Mouse (Mus musculus): ENCODE results near the gene Gmeb2. TPM values are rescaled to one million over a fixed set of nuclear protein-coding genes. Genes with fewer than 3 reads are reported as not detected.

Gene Gmeb2
- polyA plus RNA-seq, 1 experiment = 1.5 TPM

DNA sequence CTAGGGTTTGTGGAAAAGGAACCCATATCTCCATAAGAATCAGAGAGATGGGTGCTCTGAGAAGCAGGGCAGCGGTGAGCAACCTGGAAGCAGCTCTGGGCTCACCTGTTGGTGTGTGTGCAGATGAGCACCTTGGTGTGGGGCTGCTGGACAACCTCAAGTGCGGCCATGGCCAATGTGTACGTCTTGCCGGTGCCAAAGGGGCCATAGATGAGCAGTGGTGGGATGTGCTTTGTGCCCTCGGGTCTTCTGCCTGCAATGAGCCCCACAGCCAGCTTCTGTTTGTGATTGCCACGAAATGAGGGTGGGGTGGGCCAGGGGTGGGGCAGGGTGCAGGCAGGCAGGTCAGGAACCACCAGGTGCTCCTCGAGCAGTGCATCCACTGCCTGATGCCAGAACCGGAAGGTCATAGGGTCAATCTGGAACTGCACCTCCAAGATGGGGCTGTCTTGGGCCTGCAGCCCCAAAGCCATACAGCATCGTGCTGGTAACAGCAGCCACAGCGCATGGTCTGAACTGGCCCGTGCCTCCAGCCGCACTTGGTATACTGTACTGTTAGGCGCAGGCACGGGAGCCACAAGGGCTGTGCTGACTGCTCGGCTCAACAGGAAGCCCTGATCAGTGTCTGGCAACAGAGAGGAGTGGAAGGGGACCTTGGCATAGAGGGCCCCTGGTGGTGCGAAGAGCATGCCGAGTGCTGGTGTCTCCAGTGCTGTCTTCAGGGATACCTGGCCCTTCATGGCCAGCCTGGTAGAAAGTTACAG lies 50.4 kb downstream of the Gmeb2 start:
- TF ChIP-seq TAL1 (IDR thresholded peaks at IDR 0.05; ENCODE audit: low read length) (no peak), GATA1 (IDR thresholded peaks at IDR 0.05; ENCODE audit: low read length) (no peak)
- peaks cover 31% of the 10 kb centered on the region for H3K4me1 ChIP-seq (ENCODE audit: control insufficient read depth)
- H3K4me3 ChIP-seq (replicated peaks) = no peak overlapping the region
- H3K27me3 ChIP-seq (ENCODE audit: control insufficient read depth) = no peaks in the 10 kb centered on the region
- H3K36me3 ChIP-seq (ENCODE audit: control insufficient read depth) = peaks cover 78% of the 10 kb centered on the region
- H3K9me3 ChIP-seq (ENCODE audit: control insufficient read depth, low read length) = no peaks in the 10 kb centered on the region

DNA sequence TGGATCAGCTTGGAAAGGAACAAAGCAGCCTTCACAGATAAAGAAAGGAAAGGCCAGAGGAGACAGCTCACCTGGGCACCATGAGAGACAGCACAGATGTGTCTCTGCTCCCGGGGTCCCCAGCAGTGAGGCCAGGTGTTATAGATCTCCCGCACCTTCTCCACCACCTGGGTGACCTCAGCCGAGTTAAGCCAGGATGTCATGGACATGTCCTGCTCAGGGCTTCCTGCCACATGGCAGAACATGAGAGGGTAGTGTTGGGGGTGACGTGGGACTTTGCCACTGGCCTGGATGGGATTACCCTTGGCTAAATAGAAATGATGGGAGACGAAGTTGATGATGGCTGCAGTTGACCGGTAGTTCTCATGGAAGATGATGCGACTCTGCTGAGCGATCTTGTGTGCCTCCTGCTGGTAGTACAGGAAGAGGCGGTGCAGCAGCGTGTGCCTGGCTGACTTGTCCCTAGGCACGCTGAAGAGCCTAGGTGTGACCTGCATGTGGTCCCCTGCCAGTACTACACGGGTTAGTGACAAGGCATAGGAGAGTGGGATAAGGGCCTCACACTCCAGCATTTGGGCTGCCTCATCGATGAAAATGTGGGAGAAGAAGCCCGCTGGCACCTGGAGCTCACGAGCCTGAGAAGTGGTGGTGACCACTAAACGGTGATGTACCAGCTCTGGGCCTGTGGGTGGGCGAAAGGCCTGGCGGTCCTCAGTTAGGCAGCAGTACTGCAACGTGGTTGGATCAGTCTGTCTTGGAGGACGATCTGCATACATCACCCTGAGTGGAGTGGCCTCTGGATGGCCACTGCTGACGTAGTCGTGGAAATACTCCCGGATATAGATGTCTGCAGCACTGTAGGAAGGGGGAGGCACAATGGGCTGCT lies 51.9 kb downstream of the Gmeb2 start:
- peaks cover 91% of the 10 kb centered on the region for H3K36me3 ChIP-seq (ENCODE audit: control insufficient read depth)
- H3K27me3 ChIP-seq (ENCODE audit: control insufficient read depth) = no peaks in the 10 kb centered on the region
- TF ChIP-seq TAL1 (IDR thresholded peaks at IDR 0.05; ENCODE audit: low read length) = no peak
- no peak for TF ChIP-seq GATA1 (IDR thresholded peaks at IDR 0.05; ENCODE audit: low read length)
- no peak overlapping the region for H3K4me3 ChIP-seq (replicated peaks)
- H3K4me1 ChIP-seq (ENCODE audit: control insufficient read depth) = peaks cover 16% of the 10 kb centered on the region
- no peaks in the 10 kb centered on the region for H3K9me3 ChIP-seq (ENCODE audit: control insufficient read depth, low read length)

DNA sequence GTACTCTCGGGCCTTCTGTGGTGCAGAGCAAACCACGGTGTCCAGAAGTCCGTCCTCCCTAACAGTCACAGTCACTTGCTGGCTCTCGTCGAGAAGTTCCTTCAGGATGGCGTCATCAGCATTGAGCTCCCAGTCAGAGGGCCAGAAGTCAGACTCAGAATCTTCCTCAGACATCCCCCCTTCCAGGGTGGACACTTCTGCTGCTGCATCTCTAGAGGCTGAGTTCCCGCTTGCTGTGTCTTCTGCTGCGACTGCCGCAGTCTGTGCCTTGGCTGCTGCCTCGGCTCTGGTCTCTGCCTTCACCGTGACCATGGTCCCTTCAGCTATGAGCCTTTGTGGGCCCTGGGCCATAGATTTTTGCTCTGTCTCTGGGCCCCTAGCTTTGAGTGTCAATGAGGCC lies 53.2 kb downstream of the Gmeb2 start:
- Histone ChIP-seq H3K4me1 (ENCODE audit: control insufficient read depth) (peaks cover 7% of the 10 kb centered on the region), H3K4me3 (replicated peaks) (no peak overlapping the region), H3K36me3 (ENCODE audit: control insufficient read depth) (peaks cover 91% of the 10 kb centered on the region), H3K9me3 (ENCODE audit: control insufficient read depth, low read length) (no peaks in the 10 kb centered on the region), H3K27me3 (ENCODE audit: control insufficient read depth) (no peaks in the 10 kb centered on the region)
- no peak for TF ChIP-seq TAL1 (IDR thresholded peaks at IDR 0.05; ENCODE audit: low read length)
- no peak for TF ChIP-seq GATA1 (IDR thresholded peaks at IDR 0.05; ENCODE audit: low read length)

DNA sequence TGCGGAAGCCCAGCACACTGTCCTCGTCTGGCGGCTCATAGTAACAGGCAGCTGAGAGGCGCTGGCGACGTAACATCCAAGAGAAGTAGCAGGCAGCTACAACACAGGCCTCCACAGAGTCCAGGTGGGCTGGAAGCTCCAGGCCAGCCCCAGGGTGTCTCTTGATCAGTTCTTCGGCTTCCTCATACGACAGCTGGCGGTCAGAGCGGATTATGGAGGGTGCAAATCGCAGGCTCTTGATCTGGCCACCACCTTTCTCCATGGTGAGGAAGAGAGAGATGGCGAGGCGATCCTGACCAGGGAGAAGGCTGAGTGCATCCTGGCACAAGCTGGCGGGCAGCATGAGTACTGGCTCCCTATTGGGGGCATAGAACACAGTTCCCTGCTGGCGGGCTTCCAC lies 54.4 kb downstream of the Gmeb2 start:
- H3K9me3 ChIP-seq (ENCODE audit: control insufficient read depth, low read length) = no peaks in the 10 kb centered on the region
- peaks cover 93% of the 10 kb centered on the region for H3K36me3 ChIP-seq (ENCODE audit: control insufficient read depth)
- TF ChIP-seq TAL1 (IDR thresholded peaks at IDR 0.05; ENCODE audit: low read length) (no peak), GATA1 (IDR thresholded peaks at IDR 0.05; ENCODE audit: low read length) (no peak)
- peaks cover 4% of the 10 kb centered on the region; the same call in 1 of the 2 replicates for H3K4me1 ChIP-seq (ENCODE audit: control insufficient read depth)
- H3K4me3 ChIP-seq (replicated peaks) = no peak overlapping the region
- no peaks in the 10 kb centered on the region for H3K27me3 ChIP-seq (ENCODE audit: control insufficient read depth)

DNA sequence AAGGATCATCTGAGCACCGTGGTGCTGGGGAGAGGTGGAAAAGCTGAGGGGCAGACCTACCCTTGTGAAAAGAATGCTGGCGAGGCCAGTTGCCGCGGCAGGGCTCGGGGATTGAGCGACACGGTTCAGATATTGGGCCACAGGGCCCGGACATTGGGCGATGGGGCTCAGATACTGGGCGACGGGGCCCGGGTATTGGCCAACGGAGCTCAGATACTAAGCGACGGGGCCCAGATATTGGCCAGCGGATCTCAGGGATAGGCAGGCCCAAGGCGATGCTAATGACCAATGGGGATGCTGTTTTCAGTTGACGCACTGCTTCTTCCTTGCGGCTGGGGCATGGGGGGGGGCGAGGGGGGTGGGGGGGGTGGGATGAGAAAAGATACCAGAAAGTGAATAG lies 56.7 kb downstream of the Gmeb2 start:
- Histone ChIP-seq H3K9me3 (ENCODE audit: control insufficient read depth, low read length) (no peaks in the 10 kb centered on the region), H3K4me1 (ENCODE audit: control insufficient read depth) (peaks cover 1% of the 10 kb centered on the region; the same call in 1 of the 2 replicates), H3K4me3 (replicated peaks) (no peak overlapping the region), H3K27me3 (ENCODE audit: control insufficient read depth) (no peaks in the 10 kb centered on the region), H3K36me3 (ENCODE audit: control insufficient read depth) (peaks cover 91% of the 10 kb centered on the region)
- TF ChIP-seq TAL1 (IDR thresholded peaks at IDR 0.05; ENCODE audit: low read length) (no peak), GATA1 (IDR thresholded peaks at IDR 0.05; ENCODE audit: low read length) (no peak)

DNA sequence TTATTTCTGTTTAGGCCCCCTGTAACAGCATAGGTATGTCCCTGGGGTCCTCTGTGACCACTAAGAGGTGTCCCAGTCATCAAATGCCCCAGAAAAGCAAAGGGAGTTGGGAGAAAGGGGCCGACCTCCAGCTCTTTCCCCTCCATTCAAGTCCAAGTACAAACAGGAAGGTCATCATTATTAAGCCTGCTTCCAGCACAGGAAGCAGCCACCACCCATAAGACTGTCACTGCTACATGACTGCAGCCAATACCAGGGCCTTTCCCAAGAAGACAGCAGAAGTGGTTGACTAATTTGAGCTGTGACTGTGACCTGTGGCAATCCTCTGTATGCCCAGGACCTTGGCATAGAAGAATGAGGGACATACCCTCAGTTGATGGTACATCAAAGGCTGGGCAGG lies 59.5 kb downstream of the Gmeb2 start:
- Histone ChIP-seq H3K4me1 (ENCODE audit: control insufficient read depth) (no peaks in the 10 kb centered on the region), H3K4me3 (replicated peaks) (no peak overlapping the region), H3K36me3 (ENCODE audit: control insufficient read depth) (peaks cover 63% of the 10 kb centered on the region), H3K27me3 (ENCODE audit: control insufficient read depth) (no peaks in the 10 kb centered on the region), H3K9me3 (ENCODE audit: control insufficient read depth, low read length) (no peaks in the 10 kb centered on the region)
- TF ChIP-seq GATA1 (IDR thresholded peaks at IDR 0.05; ENCODE audit: low read length) = no peak

DNA sequence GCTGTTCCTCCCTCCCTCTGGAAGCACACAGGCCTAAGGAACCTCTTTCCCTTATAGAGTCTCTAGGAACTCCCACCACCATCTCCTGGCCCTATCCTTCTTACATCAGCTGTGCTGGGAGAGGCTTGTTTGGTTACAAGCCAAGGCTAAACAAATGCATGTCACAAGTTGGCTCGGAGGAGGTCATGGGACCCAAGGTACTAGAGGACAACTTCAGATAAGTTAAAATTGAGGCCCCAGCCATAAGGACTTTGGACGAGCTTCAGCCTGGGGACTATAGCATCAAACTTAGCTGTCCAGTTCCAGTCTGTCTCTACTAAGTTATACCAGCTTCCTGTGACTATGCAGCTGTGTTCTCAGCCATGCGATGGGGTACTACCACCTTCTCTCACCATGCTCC lies 60.7 kb downstream of the Gmeb2 start:
- Histone ChIP-seq H3K27me3 (ENCODE audit: control insufficient read depth) (no peaks in the 10 kb centered on the region), H3K4me1 (ENCODE audit: control insufficient read depth) (no peaks in the 10 kb centered on the region), H3K4me3 (replicated peaks) (no peak overlapping the region), H3K9me3 (ENCODE audit: control insufficient read depth, low read length) (no peaks in the 10 kb centered on the region), H3K36me3 (ENCODE audit: control insufficient read depth) (peaks cover 51% of the 10 kb centered on the region)
- no peak for TF ChIP-seq TAL1 (IDR thresholded peaks at IDR 0.05; ENCODE audit: low read length)
- no peak for TF ChIP-seq GATA1 (IDR thresholded peaks at IDR 0.05; ENCODE audit: low read length)

DNA sequence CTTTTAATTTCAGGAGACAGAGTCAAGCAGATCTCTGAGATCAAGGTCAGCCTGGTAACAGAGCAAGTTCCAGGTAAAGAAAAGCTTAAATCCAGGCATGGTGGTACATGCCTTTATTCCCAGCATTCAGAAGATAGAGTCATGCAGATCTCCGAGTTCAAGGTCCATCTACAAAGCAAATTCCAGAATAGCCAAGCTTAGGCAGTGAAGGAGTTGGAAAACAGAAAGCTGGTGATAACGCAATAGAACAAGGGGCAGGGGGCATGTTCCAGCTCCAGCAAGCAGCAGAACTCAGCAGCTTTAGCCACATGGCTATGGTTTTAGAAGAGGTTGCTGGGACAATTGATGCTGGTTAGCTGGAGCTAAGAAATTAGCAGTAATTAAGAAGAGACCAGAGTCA lies 62.8 kb downstream of the Gmeb2 start:
- no peak overlapping the region for H3K4me3 ChIP-seq (replicated peaks)
- no peaks in the 10 kb centered on the region; the same call in 1 of the 2 replicates for H3K4me1 ChIP-seq (ENCODE audit: control insufficient read depth)
- peaks cover 21% of the 10 kb centered on the region for H3K27me3 ChIP-seq (ENCODE audit: control insufficient read depth)
- no peak for TF ChIP-seq TAL1 (IDR thresholded peaks at IDR 0.05; ENCODE audit: low read length)
- TF ChIP-seq GATA1 (IDR thresholded peaks at IDR 0.05; ENCODE audit: low read length) = no peak
- H3K9me3 ChIP-seq (ENCODE audit: control insufficient read depth, low read length) = no peaks in the 10 kb centered on the region
- H3K36me3 ChIP-seq (ENCODE audit: control insufficient read depth) = peaks cover 32% of the 10 kb centered on the region

DNA sequence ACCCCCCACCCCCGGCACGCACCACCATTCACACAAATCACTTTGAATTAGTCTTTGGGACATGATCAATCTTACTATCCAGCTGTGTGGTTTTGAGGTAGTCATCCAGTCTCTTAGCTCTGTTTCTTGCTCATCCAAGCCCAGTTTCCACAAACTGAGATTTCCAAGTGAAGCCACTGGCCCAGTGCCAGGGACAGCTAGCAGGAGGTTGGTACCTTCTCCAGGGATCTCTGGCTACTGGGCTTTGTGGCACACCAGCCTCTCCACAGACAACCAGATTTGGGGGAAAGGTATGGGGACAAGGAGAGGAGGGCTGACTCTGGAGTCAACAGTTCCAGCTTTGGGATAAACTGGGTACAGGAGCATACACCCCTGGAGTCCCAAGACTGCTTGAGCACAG lies 67.5 kb downstream of the Gmeb2 start:
- Histone ChIP-seq H3K9me3 (ENCODE audit: control insufficient read depth, low read length) (no peaks in the 10 kb centered on the region), H3K36me3 (ENCODE audit: control insufficient read depth) (no peaks in the 10 kb centered on the region), H3K4me1 (ENCODE audit: control insufficient read depth) (peaks cover 22% of the 10 kb centered on the region), H3K4me3 (replicated peaks) (no peak overlapping the region), H3K27me3 (ENCODE audit: control insufficient read depth) (peaks cover 40% of the 10 kb centered on the region)
- TF ChIP-seq GATA1 (IDR thresholded peaks at IDR 0.05; ENCODE audit: low read length) (no peak), TAL1 (IDR thresholded peaks at IDR 0.05; ENCODE audit: low read length) (no peak)
